Mouse (Mus musculus) ZHBTc4 (cell line): ENCODE measurements around the gene Acsbg2.
"Not testable (repeated sequence)": the region's sequence is repeated elsewhere in the genome, so short reads cannot be mapped to it uniquely, and the experiment has no call there.

Experiments used
- DNase-seq: peaks from one replicate; pipeline ENCODE4 v3.0.0-alpha.2; 2011; ENCODE audit warnings: low read depth, low spot score

Gene Acsbg2

GRCm38 (mm10) chr17:56874237-56874636 lies at the start of gene Acsbg2:
Gene Acsbg2, minus strand, starts transcription at chr17:56874447.
- no peak for DNase-seq

DNA sequence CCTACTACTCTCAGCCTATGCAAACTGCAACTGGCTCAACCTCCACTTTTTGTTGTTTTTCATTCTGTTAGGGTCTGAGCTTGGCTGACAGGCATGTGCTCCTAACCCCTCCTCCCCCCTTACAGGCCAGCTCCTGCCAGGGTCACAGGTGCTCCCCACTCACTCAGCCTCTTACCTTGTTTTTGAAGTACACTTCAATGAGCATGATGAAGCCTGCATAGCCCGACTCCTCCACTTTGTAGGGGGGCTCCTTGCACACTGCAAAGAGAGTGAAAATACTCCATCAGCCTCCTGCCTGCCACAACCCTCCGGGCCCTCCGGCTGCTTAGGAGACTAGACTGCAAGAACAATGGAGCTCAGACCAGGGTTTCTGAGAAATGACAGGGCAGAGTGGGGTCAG lies 45.5 kb upstream of the Acsbg2 start:
- DNase-seq = no peak

DNA sequence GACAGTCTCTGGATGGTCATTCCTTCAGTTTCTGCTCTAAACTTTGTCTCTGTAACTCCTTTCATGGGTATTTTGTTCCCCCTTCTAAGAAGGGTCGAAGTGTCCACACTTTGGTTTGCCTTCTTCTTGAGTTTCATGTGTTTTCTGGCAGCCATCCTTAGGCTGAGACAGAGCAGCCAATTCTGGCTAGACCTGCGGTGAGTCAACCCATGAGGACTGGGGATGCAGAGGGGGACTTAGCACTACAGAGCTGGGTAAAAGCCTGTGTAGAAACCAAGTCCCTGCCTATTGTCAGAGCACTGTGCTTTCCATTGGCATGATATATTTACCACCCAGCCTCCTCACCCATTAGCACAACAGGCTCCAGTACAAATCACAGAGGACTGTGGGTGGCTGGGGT lies 42.9 kb upstream of the Acsbg2 start:
- no peak for DNase-seq

GRCm38 (mm10) chr17:56913444-56913843 lies 39.2 kb upstream of the Acsbg2 start:
- DNase-seq = no peak

- DNase-seq = no peak
These were observed 38.8 kb upstream of the Acsbg2 start for GRCm38 (mm10) chr17:56913023-56913422.

DNA sequence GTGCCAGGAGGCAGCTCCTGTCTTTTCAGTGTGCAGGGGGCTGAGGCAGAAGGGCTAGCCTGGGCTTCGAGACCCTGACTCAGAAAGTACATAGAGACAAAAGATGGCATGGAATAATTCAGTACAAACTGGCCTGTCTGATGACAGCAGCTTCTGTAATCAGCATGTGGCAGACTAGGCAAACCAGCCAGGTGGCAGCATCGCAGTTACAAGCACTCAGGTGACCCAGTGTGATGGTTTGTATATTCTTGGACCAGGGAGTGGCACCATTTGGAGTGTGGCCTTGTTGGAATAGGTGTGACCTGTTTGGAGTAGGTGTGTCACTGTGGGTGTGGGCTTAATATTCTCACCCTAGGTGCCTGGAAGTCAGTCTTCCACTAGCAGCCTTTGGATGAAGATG lies 35.5 kb upstream of the Acsbg2 start:
- not testable (repeated sequence) for DNase-seq

DNA sequence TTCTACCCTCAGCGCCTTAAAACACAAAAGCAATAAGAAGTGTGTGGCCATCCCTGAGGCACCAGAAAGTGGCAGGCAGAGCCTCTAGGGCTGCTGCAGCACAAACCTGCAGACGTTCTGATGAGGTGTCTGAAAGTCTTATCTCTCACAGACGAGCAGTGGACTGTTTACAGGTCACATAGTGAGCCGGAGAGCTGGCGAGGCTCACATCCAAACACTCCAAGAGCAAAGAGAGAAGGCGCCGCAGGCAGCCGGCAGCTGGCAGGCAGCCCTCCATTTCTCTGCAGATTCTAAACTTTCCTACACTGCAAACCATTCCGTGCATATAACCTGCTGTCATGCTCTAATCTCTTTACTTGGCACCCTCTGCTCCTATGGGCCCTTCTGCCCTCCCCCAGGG lies 33.6 kb upstream of the Acsbg2 start:
- DNase-seq = no peak

DNA sequence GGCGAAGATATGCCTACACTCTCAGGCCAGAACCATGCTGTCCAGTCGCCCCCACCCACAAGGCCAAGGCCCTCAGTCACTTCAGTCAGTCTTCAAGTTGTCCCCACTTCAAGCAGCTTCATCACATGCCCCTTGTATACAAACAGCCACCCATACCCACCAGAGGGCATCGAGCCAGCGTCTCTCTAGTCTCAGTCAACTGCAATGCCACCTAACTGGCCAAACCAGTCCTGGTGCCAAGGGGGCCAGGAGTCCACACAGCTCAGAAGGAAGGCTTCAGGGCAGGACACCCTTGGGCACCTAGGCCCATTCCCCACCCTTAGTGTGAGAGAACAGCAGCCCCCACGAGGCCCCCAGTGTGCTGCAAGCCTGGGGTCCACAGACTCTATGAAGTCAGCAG lies 32.8 kb upstream of the Acsbg2 start:
- DNase-seq = no peak

- DNase-seq = no peak
These were observed 31.9 kb upstream of the Acsbg2 start for GRCm38 (mm10) chr17:56906166-56906565.

GRCm38 (mm10) chr17:56902698-56903097 lies 28.5 kb upstream of the Acsbg2 start:
- DNase-seq = no peak

GRCm38 (mm10) chr17:56897630-56898195 lies 23.5 kb upstream of the Acsbg2 start:
- peak; percentile 91 for DNase-seq

DNA sequence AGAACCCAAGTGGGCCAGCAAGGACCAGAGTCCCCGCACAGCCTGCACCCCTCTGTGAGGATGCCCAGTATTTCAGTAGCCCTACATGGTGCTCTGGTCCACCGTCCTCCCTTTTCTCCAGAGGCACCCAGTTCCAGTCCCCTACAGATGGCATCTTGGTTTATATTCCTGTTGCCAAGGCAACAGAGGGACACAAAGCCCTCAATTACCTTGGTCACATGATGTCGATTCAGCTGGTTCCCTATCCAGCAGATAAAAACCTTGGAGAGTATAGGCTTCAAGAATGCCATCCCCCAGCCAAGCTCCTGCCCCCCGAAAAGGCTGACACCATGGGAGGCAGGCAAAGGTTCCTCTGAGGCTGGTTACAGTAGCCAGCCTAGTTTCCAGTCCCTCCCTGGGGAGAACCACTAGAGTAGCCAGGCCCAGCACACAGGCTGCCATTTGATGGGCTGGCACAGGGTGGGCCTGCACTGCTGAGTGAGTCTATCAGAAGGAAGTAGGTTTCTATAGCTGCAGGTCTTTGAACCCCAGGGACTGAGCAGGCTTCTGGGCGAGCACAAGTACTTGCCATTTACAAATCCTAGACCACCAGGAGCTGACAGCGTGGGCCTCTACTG lies 22.4 kb upstream of the Acsbg2 start:
- no peak for DNase-seq

DNA sequence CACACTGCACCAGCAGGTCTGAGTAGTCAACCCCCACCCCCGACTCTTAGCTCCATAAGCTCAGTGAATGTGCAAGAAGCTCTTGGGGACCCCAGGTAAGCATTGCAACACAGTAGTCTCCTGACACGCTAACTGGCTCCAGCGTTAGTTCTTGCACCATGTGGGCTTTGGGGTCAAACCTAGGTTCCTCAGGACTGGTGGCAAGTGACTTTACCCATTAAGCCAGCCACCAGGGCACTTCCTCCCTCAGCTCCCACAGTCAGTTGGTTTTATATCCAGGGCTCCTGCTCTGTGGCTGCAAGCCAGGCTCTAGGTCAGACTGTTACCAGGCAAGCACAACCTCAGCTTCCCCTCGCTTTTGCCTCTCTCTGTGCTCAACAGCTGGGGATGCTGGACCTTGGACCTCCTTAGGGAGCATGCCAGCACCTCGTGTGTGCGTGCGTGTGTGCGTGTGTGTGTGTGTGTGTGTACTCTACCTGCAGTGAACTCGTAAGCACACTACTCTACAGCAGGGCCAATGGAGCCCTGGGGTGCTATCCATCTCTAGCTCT lies 21.2 kb upstream of the Acsbg2 start:
- no peak for DNase-seq

- DNase-seq = no peak
These were observed 15.8 kb upstream of the Acsbg2 start for GRCm38 (mm10) chr17:56890018-56890417.

DNA sequence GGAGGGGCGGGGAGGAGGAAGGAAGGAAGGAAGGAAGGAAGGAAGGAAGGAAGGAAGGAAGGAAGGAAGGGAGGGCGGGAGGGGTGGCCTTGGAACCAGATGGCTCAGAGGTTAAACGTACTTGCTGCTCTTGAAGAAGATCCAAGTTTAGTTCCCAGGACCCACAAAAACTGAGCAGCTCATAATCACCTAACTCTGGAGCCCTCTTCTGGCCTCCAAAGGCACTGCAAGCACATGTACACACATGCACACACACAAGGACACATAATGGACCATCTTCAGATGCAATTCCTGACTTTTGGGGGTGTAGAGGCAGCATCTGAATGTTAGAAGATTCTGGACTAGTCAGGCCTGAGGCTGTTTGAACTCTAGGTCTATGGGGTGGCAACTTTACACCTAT lies 13.8 kb upstream of the Acsbg2 start:
- peak; percentile 84 for DNase-seq

GRCm38 (mm10) chr17:56884809-56885208 lies 10.6 kb upstream of the Acsbg2 start:
- DNase-seq = peak; percentile 76

- no peak for DNase-seq
These were observed 10.1 kb upstream of the Acsbg2 start for GRCm38 (mm10) chr17:56884331-56884730.

- DNase-seq = peak; percentile 85
These were observed 9.4 kb upstream of the Acsbg2 start for GRCm38 (mm10) chr17:56883612-56884011.

- DNase-seq = peak; percentile 89
These were observed 3.2 kb upstream of the Acsbg2 start for GRCm38 (mm10) chr17:56877426-56877825.

- DNase-seq = peak; percentile 82
These were observed 2.7 kb upstream of the Acsbg2 start for GRCm38 (mm10) chr17:56876981-56877380.

GRCm38 (mm10) chr17:56876465-56876864 lies 2.2 kb upstream of the Acsbg2 start:
- DNase-seq = peak; percentile 75

GRCm38 (mm10) chr17:56874936-56875651 lies 847 bp upstream of the Acsbg2 start, which contains the start of gene 1700061G19Rik:
Gene 1700061G19Rik, plus strand, starts transcription at chr17:56875477.
- DNase-seq = no peak

GRCm38 (mm10) chr17:56872512-56872911 lies 1.7 kb downstream of the Acsbg2 start:
- peak; percentile 61 for DNase-seq
